Mouse (Mus musculus): ENCODE measurements around the gene Camta1.

- TF ChIP-seq CTCF (IDR thresholded peaks at IDR 0.05; ENCODE audit: low read depth) (no peak), EP300 (IDR thresholded peaks at IDR 0.05; ENCODE audit: low read depth) (no peak)
Observed at GRCm38 (mm10) chr4:151083027-151083426, 778.6 kb downstream of the Camta1 start.
